Mouse (Mus musculus): Measurements from ENCODE around the gene Cacng7. TPM values are rescaled to one million over a fixed set of nuclear protein-coding genes. Genes with fewer than 3 reads are reported as not detected.
"Not testable (repeated sequence)": the region's sequence is repeated elsewhere in the genome, so short reads cannot be mapped to it uniquely, and the experiment has no call there.

Cacng7 gene
- 0.07 TPM in 1 of 2 replicates, not detected in the other for polyA plus RNA-seq (2016; fragmentation: Nextera tagmentation; extraction: Ambion mirVana)

GRCm38 (mm10) chr7:3332619-3333521, at the start of gene Cacng7:
TSS of gene Cacng7 (plus strand) at chr7:3332955.
- H3K27me3 ChIP-seq (replicated peaks) = peaks cover 73% of the 10 kb centered on the region
- H3K4me1 ChIP-seq = no peaks in the 10 kb centered on the region
- H3K4me3 ChIP-seq = peak within 1 kb of the TSS; percentile 36
- 3% methylated on average over 56 of the region's 65 CpGs for WGBS (ENCODE audit: insufficient replicate concordance)
- H3K9ac ChIP-seq = 0 out of 2 replicates have a peak within 1 kb of the TSS, but pooled peaks have one; percentile 8
- no peaks in the 10 kb centered on the region for H3K36me3 ChIP-seq
- H3K9me3 ChIP-seq (replicated peaks) = no peaks in the 10 kb centered on the region
- no peak for ATAC-seq
- H3K4me2 ChIP-seq = peak within 1 kb of the TSS; percentile 42
- H3K27ac ChIP-seq = no peak within 1 kb of the TSS

- peak; percentile 44; the same call in 1 of the 2 replicates for ATAC-seq
- 57% methylated on average over 11 of the region's 11 CpGs for WGBS (ENCODE audit: insufficient replicate concordance)
- Histone ChIP-seq H3K27me3 (replicated peaks) (no peaks in the 10 kb centered on the region), H3K9me3 (replicated peaks) (no peaks in the 10 kb centered on the region), H3K4me3 (no peak overlapping the region), H3K27ac (no peak overlapping the region), H3K9ac (no peak overlapping the region), H3K4me1 (peaks cover 3% of the 10 kb centered on the region; the same call in 1 of the 2 replicates), H3K36me3 (no peaks in the 10 kb centered on the region), H3K4me2 (no peak overlapping the region)
These were observed 49.5 kb upstream of the Cacng7 start for GRCm38 (mm10) chr7:3283081-3283875.

GRCm38 (mm10) chr7:3284604-3285003, 48.2 kb upstream of the Cacng7 start:
- Histone ChIP-seq H3K27me3 (replicated peaks) (no peaks in the 10 kb centered on the region), H3K4me2 (no peak overlapping the region), H3K4me3 (no peak overlapping the region), H3K4me1 (peaks cover 13% of the 10 kb centered on the region), H3K27ac (no peak overlapping the region), H3K36me3 (no peaks in the 10 kb centered on the region), H3K9ac (no peak overlapping the region), H3K9me3 (replicated peaks) (no peaks in the 10 kb centered on the region)
- ATAC-seq = no peak
- WGBS (ENCODE audit: insufficient replicate concordance) = 77% methylated on average over 10 of the region's 10 CpGs

- no peak overlapping the region for H3K4me2 ChIP-seq
- H3K4me3 ChIP-seq = no peak overlapping the region
- H3K27me3 ChIP-seq (replicated peaks) = no peaks in the 10 kb centered on the region
- no peak for ATAC-seq
- H3K36me3 ChIP-seq = no peaks in the 10 kb centered on the region
- 66% methylated on average over 5 of the region's 5 CpGs for WGBS (ENCODE audit: insufficient replicate concordance)
- peaks cover 27% of the 10 kb centered on the region for H3K4me1 ChIP-seq
- no peak overlapping the region for H3K27ac ChIP-seq
- H3K9me3 ChIP-seq (replicated peaks) = no peaks in the 10 kb centered on the region
- no peak overlapping the region for H3K9ac ChIP-seq
These were observed 46.7 kb upstream of the Cacng7 start for GRCm38 (mm10) chr7:3286036-3286435.

GRCm38 (mm10) chr7:3287186-3287585, 45.6 kb upstream of the Cacng7 start:
- Histone ChIP-seq H3K9me3 (replicated peaks) (no peaks in the 10 kb centered on the region), H3K27ac (no peak overlapping the region), H3K4me1 (peaks cover 37% of the 10 kb centered on the region), H3K4me2 (no peak overlapping the region), H3K4me3 (no peak overlapping the region), H3K9ac (no peak overlapping the region), H3K36me3 (no peaks in the 10 kb centered on the region), H3K27me3 (replicated peaks) (no peaks in the 10 kb centered on the region)
- 73% methylated on average over 7 of the region's 7 CpGs for WGBS (ENCODE audit: insufficient replicate concordance)
- no peak for ATAC-seq

GRCm38 (mm10) chr7:3288976-3289970, 43.5 kb upstream of the Cacng7 start, which contains the start of the genes Myadm and Prkcg:
TSS of gene Myadm (plus strand) at chr7:3289080.
TSS of gene Prkcg (plus strand) at chr7:3289179.
- peak within 1 kb of the TSS; percentile 57 for H3K9ac ChIP-seq
- 4% methylated on average over 30 of the region's 30 CpGs for WGBS (ENCODE audit: insufficient replicate concordance)

GRCm38 (mm10) chr7:3290257-3291033, 42.3 kb upstream of the Cacng7 start:
- peak overlapping the region; percentile 57 for H3K9ac ChIP-seq
- H3K4me1 ChIP-seq = peaks cover 60% of the 10 kb centered on the region
- WGBS (ENCODE audit: insufficient replicate concordance) = 3% methylated on average over 18 of the region's 18 CpGs
- 0 out of 2 replicates have a peak, but pooled peaks cover 6% of the 10 kb centered on the region for H3K36me3 ChIP-seq
- H3K4me3 ChIP-seq = peak overlapping the region; percentile 46
- no peaks in the 10 kb centered on the region for H3K9me3 ChIP-seq (replicated peaks)
- no peaks in the 10 kb centered on the region for H3K27me3 ChIP-seq (replicated peaks)
- peak overlapping the region; percentile 73 for H3K4me2 ChIP-seq
- ATAC-seq = peak; percentile 84
- no peak overlapping the region for H3K27ac ChIP-seq

More at GRCm38 (mm10) chr7:3288976-3289970, 43.5 kb upstream of the Cacng7 start, which contains the start of the genes Myadm and Prkcg:
- H3K4me1 ChIP-seq = peaks cover 51% of the 10 kb centered on the region
- peak; percentile 59 for ATAC-seq
- peak within 1 kb of the TSS; percentile 62; the same call in 1 of the 2 replicates for H3K27ac ChIP-seq
- no peaks in the 10 kb centered on the region for H3K27me3 ChIP-seq (replicated peaks)
- H3K36me3 ChIP-seq = no peaks in the 10 kb centered on the region
- peak within 1 kb of the TSS; percentile 73 for H3K4me2 ChIP-seq
- peak within 1 kb of the TSS; percentile 46 for H3K4me3 ChIP-seq
- no peaks in the 10 kb centered on the region for H3K9me3 ChIP-seq (replicated peaks)

- ATAC-seq = no peak
- no peak overlapping the region for H3K27ac ChIP-seq
These were observed 41.6 kb upstream of the Cacng7 start for GRCm38 (mm10) chr7:3291197-3291596.

GRCm38 (mm10) chr7:3291764-3292163, 41.0 kb upstream of the Cacng7 start:
- H3K4me3 ChIP-seq = no peak overlapping the region
- no peak overlapping the region for H3K27ac ChIP-seq

More at GRCm38 (mm10) chr7:3291197-3291596, 41.6 kb upstream of the Cacng7 start:
- Histone ChIP-seq H3K4me2 (peak overlapping the region; percentile 73), H3K9me3 (replicated peaks) (no peaks in the 10 kb centered on the region), H3K4me1 (peaks cover 65% of the 10 kb centered on the region), H3K27me3 (replicated peaks) (no peaks in the 10 kb centered on the region), H3K4me3 (peak overlapping the region; percentile 46), H3K36me3 (0 out of 2 replicates have a peak, but pooled peaks cover 6% of the 10 kb centered on the region), H3K9ac (no peak overlapping the region)
- WGBS (ENCODE audit: insufficient replicate concordance) = 44% methylated on average over 6 of the region's 6 CpGs

GRCm38 (mm10) chr7:3292271-3292670, 40.5 kb upstream of the Cacng7 start:
- Histone ChIP-seq H3K4me1 (peaks cover 65% of the 10 kb centered on the region), H3K4me3 (0 out of 2 replicates have a peak overlapping the region, but pooled peaks have one; percentile 43), H3K36me3 (peaks cover 14% of the 10 kb centered on the region), H3K4me2 (peak overlapping the region; percentile 73)
- 61% methylated on average over 12 of the region's 12 CpGs for WGBS (ENCODE audit: insufficient replicate concordance)
- not testable (repeated sequence) for H3K27ac ChIP-seq; H3K9me3 ChIP-seq (replicated peaks); H3K9ac ChIP-seq; ATAC-seq; H3K27me3 ChIP-seq (replicated peaks)

More at GRCm38 (mm10) chr7:3291764-3292163, 41.0 kb upstream of the Cacng7 start:
- Histone ChIP-seq H3K4me2 (peak overlapping the region; percentile 73), H3K4me1 (peaks cover 65% of the 10 kb centered on the region), H3K9ac (no peak overlapping the region), H3K36me3 (peaks cover 9% of the 10 kb centered on the region), H3K9me3 (replicated peaks) (no peaks in the 10 kb centered on the region), H3K27me3 (replicated peaks) (no peaks in the 10 kb centered on the region)
- WGBS (ENCODE audit: insufficient replicate concordance) = 58% methylated on average over 3 of the region's 3 CpGs
- no peak for ATAC-seq
